Mouse (Mus musculus): Measurements from ENCODE around the gene Gpsm2. TPM values are rescaled to one million over a fixed set of nuclear protein-coding genes. Genes with fewer than 3 reads are reported as not detected.
A peak's percentile ranks its signal among the peaks of the same experiment; 100 is the strongest.
"Not testable (repeated sequence)": the region's sequence is repeated elsewhere in the genome, so short reads cannot be mapped to it uniquely, and the experiment has no call there.

The Gpsm2 gene
- total RNA-seq, 2 experiments from 2014 or later = 3.3 to 3.6 TPM

DNA sequence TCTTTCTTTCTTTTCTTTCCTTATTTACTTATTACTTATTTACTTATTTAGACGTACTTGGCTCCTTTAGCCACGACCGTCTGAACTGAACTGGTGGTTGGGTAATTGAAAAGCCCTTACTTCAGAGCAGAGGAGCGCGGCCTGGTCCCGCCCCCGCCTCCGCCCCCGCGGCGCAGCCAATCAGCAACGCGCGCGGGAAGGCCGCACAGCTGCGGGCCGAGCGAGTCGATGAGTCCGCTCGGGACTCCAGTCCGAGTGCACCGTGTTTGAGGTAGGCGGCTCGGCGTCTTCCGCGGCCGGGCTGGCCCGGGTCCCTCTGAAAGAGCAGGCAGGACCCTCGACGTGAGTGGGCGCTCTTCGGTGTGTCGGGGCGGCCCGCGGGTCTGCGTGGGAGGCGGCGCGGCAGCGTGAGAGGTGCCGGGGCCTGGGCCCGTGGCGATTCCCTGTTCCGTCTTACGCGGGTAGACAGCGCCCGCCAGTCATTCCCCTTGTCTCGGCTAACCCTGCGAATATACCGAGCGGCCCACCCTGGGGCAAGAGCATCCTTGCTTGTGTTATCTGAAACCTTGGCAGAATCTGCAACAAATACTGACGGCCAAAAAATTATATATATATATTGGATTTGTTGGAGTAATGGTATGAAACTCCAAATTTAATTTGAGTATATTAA is 68.3 kb downstream of the Gpsm2 start, which contains the start of gene Clcc1:
TSS of gene Clcc1 (plus strand) at position 204 of the 670 bp plus-strand sequence.
- DNase-seq = peak; percentile 97 to 98

DNA sequence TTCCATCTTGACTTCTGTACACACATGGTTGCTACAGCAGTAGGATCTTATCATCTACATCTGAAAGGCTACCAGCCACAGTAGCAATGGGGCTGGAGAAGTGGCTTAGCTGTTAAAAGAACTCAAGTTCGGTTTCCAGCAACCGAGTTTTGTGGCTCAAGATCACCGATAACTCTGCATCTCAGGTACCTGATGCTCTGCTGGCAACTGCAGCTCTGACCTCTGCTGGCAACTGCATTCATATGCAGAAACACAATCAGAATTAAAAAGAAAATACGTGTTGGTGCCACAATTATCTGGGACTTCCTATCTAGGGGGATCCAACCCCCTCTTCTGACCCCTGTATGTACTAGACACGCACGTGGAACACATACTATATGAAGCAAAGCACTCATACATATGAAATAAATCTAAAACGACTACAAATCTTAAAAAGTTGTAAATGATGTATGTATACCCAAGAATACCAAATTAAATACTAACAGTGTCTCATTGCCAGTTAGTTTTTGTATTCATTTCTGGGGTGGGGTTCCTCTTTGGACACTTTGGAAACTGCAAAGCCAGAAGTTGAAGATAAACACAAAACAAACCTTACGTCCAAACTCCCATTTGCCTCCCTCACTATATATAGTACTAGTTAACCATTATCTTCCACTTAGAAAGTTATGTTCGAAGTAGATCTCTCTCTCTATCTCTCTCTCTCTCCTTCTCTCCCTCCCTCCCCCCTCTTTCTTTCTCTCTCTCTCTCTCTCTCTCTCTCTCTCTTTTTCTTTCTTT is 69.1 kb downstream of the Gpsm2 start:
- no peak for DNase-seq

DNA sequence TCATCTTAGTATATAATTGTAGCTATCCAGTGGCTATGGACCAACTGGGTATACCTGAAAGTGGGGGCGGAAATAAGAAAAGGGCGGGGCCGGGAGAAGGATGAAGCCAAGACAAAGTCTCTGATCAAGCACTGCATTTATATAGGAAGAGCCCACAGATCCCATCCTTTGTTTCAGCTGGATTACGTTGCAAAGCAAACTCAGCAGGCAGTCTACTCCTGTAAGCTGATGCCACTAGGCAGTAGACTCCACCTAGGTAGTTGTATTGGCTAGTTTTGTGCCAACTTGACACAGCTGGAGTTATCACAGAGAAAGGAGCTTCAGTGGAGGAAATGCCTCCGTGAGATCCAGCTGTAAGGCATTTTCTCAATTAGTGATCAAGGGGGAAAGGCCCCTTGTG is 74.4 kb downstream of the Gpsm2 start:
- not testable (repeated sequence) for DNase-seq

DNA sequence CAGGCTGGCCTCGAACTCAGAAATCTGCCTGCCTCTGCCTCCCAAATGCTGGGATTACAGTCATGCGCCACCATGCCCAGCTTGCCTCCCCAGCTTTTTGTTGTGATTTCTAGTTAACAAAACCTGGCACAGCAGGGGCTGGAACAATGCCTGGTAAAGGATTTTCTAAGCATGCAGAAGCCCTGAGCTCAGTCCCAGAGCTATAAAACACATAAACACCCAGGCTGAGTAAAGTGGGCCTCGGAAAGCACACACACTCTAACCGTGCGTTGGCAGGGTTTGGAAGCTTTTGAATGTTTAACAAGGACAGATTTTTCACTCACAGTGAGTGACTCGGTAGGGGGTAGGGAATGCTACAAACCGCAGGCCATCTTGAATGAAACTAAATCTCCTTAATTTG is 76.1 kb downstream of the Gpsm2 start:
- no peak for DNase-seq

DNA sequence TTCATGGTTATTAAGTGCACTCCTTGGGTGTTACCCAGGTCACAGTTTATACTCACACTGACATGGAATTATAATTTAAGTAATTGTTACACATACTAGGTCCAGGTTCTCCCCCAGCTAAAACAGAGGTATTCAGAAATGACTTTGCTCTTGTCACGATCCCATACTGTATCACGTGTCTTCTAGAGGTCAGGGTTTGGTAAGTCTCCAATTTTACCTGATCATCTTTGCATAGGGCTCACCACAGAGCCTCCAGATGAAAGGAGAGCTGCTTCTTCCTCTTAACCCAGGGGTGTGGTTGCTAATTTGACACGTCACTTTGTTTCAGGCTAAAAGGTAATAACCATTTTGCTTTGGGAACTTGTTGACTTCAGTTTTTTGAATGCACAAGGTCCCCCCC is 77.3 kb downstream of the Gpsm2 start:
- DNase-seq = no peak

DNA sequence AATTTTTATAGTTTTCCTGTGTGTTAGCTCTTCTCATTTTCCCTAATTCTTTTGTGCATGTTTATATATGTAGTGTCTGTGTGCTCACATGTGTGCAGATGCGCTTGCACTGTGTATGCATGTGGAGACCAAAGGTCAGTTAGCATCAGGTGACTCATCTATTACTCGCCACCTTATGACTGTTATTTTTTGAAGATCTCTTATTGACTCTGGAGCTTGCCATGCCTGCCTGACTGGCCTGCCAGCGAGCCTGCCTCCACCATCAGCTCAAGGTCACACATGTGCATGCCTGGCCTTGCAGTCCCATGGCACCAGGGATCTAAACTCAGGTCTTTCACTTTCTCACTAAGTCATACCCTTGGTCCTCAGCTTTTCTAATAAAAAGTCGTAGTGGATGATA is 81.1 kb downstream of the Gpsm2 start:
- peak; percentile 19 to 33 for DNase-seq

DNA sequence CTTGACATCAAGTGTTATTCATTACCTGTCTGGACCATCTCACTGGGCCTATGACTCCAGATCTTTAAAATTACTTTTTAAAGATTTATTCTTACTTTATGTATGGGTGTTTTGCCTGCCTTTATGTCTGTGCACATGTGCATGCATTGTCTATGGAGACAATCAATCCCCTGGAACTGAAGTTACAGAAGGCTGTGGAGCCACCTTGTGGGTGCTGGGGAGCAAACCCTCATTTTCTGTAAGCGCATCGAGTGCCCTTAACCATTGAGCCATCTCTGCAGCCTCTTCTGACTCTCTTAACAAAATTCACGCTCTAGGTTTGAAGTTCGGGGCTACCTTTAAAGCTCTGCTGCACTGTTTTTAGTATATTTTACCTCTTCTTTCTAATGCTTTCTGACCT is 82.7 kb downstream of the Gpsm2 start:
- DNase-seq = no peak

DNA sequence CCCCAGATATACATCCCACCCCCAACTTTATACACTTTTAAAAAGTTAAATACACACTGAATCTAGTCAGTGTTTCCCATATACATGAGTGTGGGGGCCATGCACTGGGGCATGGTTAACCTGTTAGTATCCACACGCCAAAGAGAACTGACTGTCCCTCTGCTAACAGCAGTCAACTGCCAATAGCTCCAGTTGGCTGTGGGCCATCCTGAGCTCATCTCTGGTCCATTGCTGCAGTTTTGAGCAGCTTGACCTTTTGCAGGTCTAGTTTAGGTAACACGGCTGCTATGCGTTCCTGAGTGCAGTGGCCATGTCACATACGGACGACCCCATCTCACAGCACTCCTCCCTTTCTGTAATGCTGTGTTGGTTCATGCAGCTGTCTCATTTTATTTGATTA is 87.3 kb downstream of the Gpsm2 start:
- no peak for DNase-seq

Other genes starting within 250 kb of the Gpsm2 start
- gene 1700013F07Rik, start 188.2 kb downstream of the Gpsm2 start, total RNA-seq (2021) = not detected
- 1 to 10 TPM; 1.7 to 5.3 TPM for gene 5330417C22Rik, start 185.8 kb downstream of the Gpsm2 start, total RNA-seq (2021)
- gene Tmem167b, start 159.8 kb downstream of the Gpsm2 start, total RNA-seq (2021) = 10 to 100 TPM; 55.1 to 65.9 TPM
- 10 to 100 TPM; 29.2 to 36.0 TPM for gene Taf13, start 150.6 kb downstream of the Gpsm2 start, total RNA-seq (2021)
- 10 to 100 TPM in 1 of 2 experiments, 1 to 10 TPM in 1; 8.0 to 12.3 TPM for gene Wdr47, start 131.0 kb downstream of the Gpsm2 start, total RNA-seq (2021)
- gene Clcc1, start 68.4 kb downstream of the Gpsm2 start, total RNA-seq (2021) = 10 to 100 TPM; 35.9 to 41.7 TPM
- not detected for gene Aknad1, start 17.3 kb upstream of the Gpsm2 start, total RNA-seq (2021)
- gene Stxbp3, start 118.2 kb upstream of the Gpsm2 start, total RNA-seq (2021) = 10 to 100 TPM; 48.9 to 61.5 TPM
- under 1 TPM; 0.17 to 0.40 TPM for gene Fndc7, start 167.7 kb upstream of the Gpsm2 start, total RNA-seq (2021)
- 10 to 100 TPM; 42.2 to 64.7 TPM for gene Prpf38b, start 189.4 kb upstream of the Gpsm2 start, total RNA-seq (2021)
- gene Henmt1, start 217.6 kb upstream of the Gpsm2 start, total RNA-seq (2021) = not detected
- not detected for gene Gm9857, start 218.1 kb upstream of the Gpsm2 start, total RNA-seq (2021)